Mouse (Mus musculus) ES-Bruce4 (cell line): ENCODE measurements around the gene Pde6d.

Experiments used
- CTCF ChIP-seq: IDR thresholded peaks from one replicate; pipeline ENCODE4 v1.8.1; 2011; ENCODE audit warnings: low read depth, low read length
- POLR2A ChIP-seq: IDR thresholded peaks from one replicate; pipeline ENCODE4 v1.8.1; 2011; ENCODE audit warnings: low read length; ENCODE audit not compliant: insufficient read depth

DNA sequence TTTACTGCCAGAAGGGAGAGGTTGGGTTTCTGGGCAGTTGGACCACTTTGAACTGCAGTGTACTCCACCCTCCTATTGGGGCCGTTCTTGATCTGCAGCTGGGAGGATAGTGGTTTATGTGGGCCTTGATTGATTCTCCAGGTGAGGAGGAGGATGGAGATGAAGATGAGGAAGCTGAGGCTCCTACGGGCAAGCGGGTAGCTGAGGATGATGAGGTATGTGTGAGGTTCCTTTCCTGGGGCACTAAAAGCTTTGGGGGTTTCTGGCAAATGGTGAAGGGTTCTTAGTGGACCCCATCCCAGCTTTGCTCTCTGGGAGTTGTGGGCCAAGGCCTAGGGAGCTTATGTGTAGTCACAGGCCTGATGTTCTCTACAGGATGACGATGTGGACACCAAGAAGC lies 52.8 kb downstream of the Pde6d start:
- TF ChIP-seq CTCF (no peak), POLR2A (no peak)
